Mouse (Mus musculus) left cerebral cortex, adult 18-20 months (tissue): ENCODE measurements at regions not wholly inside any gene's neighbourhood (a gene's known extent, or its start where the extent isn't known, plus 50 kb on each side); places are given as distances from the start of the nearest gene placed in this dataset.
A peak's percentile ranks its signal among the peaks of the same experiment; 100 is the strongest.

Experiments used
- DNase-seq, 2 experiments: peaks; one replicate each; pipeline ENCODE4 v3.0.0; 2021 to 2022; ENCODE audit warnings: low spot score in 2 of 2, mixed read lengths in 1 of 2

DNA sequence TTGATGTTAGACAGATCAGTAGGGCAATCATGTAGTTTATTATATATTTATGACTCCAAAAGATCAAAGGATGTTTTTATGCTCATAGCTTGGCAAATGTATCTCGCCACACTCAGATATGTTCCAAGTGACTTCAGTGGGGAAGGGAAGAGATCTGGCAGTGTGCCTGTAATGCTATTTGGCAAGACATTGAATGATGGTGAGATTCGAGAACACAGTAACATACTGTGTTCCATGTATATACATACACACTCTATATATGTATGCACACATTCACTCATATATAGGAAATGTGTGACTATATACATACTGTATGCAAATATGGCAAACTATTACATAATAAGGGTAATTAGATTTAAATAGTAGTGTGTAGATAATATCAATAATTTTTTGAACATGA, 577.3 kb upstream of the Arrdc4 start:
- DNase-seq: no peak

DNA sequence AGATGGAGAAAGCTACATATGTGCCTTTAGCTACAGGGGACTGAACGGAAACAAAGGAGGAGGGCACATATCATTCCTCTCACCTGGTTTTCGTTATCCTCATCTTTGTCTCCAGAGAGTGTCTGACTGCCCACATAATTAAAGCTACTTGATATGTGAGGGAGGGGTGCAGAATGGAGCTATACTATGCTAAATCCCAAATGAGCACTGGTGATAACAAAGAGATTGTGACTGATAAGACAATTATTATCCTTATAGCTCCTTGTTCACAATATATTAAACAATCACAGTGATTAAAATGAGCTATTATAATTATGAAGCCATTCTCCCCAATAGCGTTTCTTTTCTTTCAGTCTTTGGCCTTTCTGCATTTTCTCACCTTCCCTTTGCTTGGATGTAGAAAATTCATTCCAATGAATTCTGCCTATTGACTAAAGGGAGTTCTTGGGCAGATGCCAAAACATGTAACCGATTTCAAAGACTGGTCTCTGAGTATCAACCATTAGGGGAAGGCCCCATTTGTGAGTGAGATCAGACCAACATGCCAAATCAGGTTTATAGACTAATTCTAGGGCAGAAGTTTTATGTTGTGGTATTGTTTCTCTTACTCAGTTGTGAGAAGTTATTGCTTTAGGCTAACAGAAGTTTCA, 528.1 kb upstream of the Arrdc4 start:
- no peak for DNase-seq

DNA sequence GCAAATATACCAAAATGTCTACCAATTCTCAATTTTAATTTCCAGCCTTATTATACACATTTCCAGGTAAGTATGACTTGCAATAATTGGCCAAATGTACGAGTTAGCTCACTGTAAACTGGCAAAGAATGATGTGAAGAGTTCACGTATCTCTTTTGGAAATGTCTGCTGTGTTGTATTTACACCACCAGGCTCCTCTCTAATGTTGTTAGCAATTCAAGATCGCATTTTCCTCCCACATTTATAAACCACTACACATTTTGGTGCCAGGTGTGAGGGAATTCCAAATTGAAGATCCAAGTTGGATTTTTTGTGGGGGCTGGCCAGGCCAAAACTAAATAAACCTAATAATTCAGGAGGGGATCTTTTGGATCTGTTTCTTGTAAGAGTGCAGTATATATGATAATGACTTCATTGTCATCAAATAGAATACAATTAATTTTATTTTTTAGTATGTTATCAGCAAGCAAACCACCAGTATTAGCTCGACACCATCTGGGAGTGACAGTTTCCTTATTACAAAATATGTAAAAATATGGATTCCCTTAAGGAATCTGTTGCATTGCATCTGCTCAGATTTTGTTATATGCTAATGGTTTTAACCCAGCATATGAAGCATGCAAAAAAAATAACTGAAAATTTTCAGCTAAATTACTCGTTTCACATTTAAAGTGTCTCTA, 527.5 kb upstream of the Arrdc4 start:
- DNase-seq: no peak

DNA sequence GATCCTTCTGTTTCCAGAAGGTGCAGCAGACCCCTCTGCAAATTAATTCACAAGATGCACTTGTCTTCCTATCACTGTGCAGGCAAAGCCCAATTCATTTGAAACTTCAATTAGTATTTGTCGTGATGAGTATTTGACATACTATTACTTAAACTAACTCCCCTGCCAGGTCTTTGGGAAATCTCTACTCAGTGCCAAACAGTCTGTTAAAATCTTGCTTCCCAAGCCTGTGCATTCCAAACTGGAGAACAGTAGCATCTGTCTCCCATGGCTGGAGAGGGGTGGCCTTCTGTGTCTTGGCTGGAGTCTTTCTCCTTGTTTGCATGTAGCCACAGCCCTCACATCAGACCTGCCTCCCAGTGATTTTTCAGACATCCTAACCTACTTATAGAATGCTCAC, 524.6 kb upstream of the Arrdc4 start:
- no peak for DNase-seq

DNA sequence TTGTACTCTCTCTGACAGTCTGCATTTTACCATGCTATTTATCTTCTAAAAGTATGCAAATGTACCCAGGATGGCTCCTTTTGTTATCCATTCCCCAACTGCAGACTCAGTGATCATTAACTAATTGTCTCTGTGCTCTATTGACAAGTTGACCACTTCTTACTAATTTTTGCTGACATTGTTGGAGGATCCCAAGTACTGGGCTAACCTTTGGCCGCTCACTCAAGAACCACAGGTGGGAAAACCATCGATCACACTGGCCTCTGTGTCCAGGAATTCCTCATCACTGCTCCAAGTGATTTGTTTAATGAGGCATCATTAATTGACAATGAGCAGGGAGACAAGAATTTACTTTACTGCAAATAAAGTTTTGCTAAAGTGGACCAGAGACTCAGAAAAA, 495.5 kb upstream of the Arrdc4 start:
- DNase-seq: no peak

DNA sequence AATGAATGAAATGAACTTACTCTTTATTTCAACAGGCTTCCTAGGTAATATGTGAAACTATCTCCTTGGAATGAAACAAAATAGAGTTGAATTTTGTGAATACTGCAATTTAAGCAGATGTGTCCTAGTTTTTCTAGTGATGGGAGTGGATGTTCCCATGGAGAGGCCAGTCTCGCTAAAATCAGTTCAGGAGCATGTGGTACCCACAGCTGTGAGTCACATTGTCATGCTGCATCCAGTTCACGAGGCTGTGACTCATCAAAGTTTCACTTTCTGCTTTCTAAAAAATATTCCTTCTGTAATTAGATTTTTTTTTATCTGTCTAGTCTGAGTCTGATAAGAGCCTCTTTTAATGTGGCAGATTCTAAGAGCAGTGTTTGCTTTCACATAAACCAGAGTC, 484.3 kb upstream of the Arrdc4 start:
- DNase-seq: peak; percentile 77 to 81

DNA sequence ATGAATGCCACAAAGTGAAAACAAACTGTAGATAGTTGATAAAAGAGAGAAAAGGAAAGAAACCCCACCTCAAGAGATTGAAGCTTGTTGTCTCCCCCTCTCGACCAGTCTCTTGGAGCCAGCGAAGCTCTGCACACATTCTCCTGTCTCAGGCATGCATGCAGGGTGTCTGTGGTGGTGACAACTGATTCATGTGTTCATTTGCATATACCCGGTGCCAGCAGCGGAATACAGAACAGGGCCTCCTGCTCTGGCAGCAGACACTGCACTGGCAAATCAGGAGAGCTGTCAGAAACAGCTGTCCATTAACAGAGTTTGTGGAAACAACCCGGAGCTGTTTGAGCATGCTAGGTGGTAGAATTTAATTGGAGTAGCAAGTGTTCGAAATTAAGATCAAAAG, 468.8 kb upstream of the Arrdc4 start:
- peak; percentile 15 to 23 for DNase-seq
